Mouse (Mus musculus) adipocyte (in vitro differentiated cells): ENCODE results near the gene Wdfy2.
"Not testable (repeated sequence)": the region's sequence is repeated elsewhere in the genome, so short reads cannot be mapped to it uniquely, and the experiment has no call there.

Experiments used
- DNase-seq: peaks from one replicate; pipeline ENCODE4 v3.0.0-alpha.2; 2016; ENCODE audit warnings: low spot score

The Wdfy2 gene

GRCm38 (mm10) chr14:62880084-62880851, 42.8 kb downstream of the Wdfy2 start:
- DNase-seq = peak; percentile 95

GRCm38 (mm10) chr14:62882061-62882614, 44.7 kb downstream of the Wdfy2 start:
- no peak for DNase-seq

- no peak for DNase-seq
Measured at GRCm38 (mm10) chr14:62883551-62883950, 46.1 kb downstream of the Wdfy2 start.

- DNase-seq = no peak
Measured at GRCm38 (mm10) chr14:62884171-62884570, 46.7 kb downstream of the Wdfy2 start.

GRCm38 (mm10) chr14:62884639-62885038, 47.2 kb downstream of the Wdfy2 start:
- DNase-seq = no peak

- DNase-seq = no peak
Measured at GRCm38 (mm10) chr14:62885146-62885545, 47.7 kb downstream of the Wdfy2 start.

GRCm38 (mm10) chr14:62891401-62891800, 53.9 kb downstream of the Wdfy2 start:
- no peak for DNase-seq

- DNase-seq = no peak
Measured at GRCm38 (mm10) chr14:62892771-62893641, 55.5 kb downstream of the Wdfy2 start.

GRCm38 (mm10) chr14:62893642-62894180, 56.2 kb downstream of the Wdfy2 start:
- DNase-seq = not testable (repeated sequence)

- DNase-seq = no peak
Measured at GRCm38 (mm10) chr14:62894924-62895840, 57.7 kb downstream of the Wdfy2 start.

GRCm38 (mm10) chr14:62898061-62898460, 60.6 kb downstream of the Wdfy2 start:
- DNase-seq = no peak

GRCm38 (mm10) chr14:62907888-62908287, 70.4 kb downstream of the Wdfy2 start:
- no peak for DNase-seq

GRCm38 (mm10) chr14:62908550-62908949, 71.1 kb downstream of the Wdfy2 start:
- no peak for DNase-seq

- no peak for DNase-seq
Measured at GRCm38 (mm10) chr14:62910859-62911258, 73.4 kb downstream of the Wdfy2 start.

- no peak for DNase-seq
Measured at GRCm38 (mm10) chr14:62915146-62915685, 77.7 kb downstream of the Wdfy2 start.

GRCm38 (mm10) chr14:62916488-62917034, 79.1 kb downstream of the Wdfy2 start:
- DNase-seq = no peak

GRCm38 (mm10) chr14:62921401-62921800, 83.9 kb downstream of the Wdfy2 start:
- no peak for DNase-seq

GRCm38 (mm10) chr14:62922637-62923036, 85.2 kb downstream of the Wdfy2 start:
- DNase-seq = no peak

- DNase-seq = no peak
Measured at GRCm38 (mm10) chr14:62924800-62925199, 87.3 kb downstream of the Wdfy2 start.

GRCm38 (mm10) chr14:62928101-62928541, 90.6 kb downstream of the Wdfy2 start:
- DNase-seq = no peak

GRCm38 (mm10) chr14:62935361-62935760, 97.9 kb downstream of the Wdfy2 start:
- no peak for DNase-seq
